Mouse (Mus musculus) testis, adult 2 months (tissue): ENCODE data around the gene Mnt. TPM values are rescaled to one million over a fixed set of nuclear protein-coding genes. Genes with fewer than 3 reads are reported as not detected.

Experiments used
- H3K27ac ChIP-seq: fragments of 200-500 bp; 2 replicates; pipeline ENCODE4 v1.5.1; 2012; ENCODE audit warnings: low read depth, low read length; ENCODE audit not compliant: control insufficient read depth, insufficient read depth
- H3K27me3 ChIP-seq: fragments of 200-500 bp; 2 replicates; pipeline ENCODE4 v1.6.1; 2012; ENCODE audit warnings: mild to moderate bottlenecking, low read length, moderate library complexity; ENCODE audit not compliant: control insufficient read depth, insufficient read depth
- H3K36me3 ChIP-seq: fragments of 200-500 bp; 2 replicates; pipeline ENCODE4 v1.6.1; 2012; ENCODE audit warnings: mild to moderate bottlenecking, low read length; ENCODE audit not compliant: control insufficient read depth, insufficient read depth
- H3K4me1 ChIP-seq: fragments of 200-500 bp; 2 replicates; pipeline ENCODE4 v1.6.1; 2012; ENCODE audit warnings: low read length; ENCODE audit not compliant: control insufficient read depth, insufficient read depth
- H3K4me3 ChIP-seq: fragments of 200-500 bp; 2 replicates; pipeline ENCODE4 v1.5.1; 2012; ENCODE audit warnings: low read depth, mild to moderate bottlenecking, low read length, moderate library complexity, mixed read lengths; ENCODE audit not compliant: control insufficient read depth
- CTCF ChIP-seq: fragments of 200-500 bp; IDR thresholded peaks from 2 replicates; pipeline ENCODE4 v1.5.1; 2012; ENCODE audit warnings: low read depth, mild to moderate bottlenecking, inconsistent platforms, low read length, moderate library complexity; ENCODE audit not compliant: control insufficient read depth, insufficient read depth, insufficient replicate concordance
- POLR2A ChIP-seq: fragments of 200-500 bp; IDR thresholded peaks from 2 replicates; pipeline ENCODE4 v1.6.1; 2012; ENCODE audit warnings: low read depth, mild to moderate bottlenecking, inconsistent platforms, low read length, moderate library complexity; ENCODE audit not compliant: control insufficient read depth
- polyA plus RNA-seq: library from polyadenylated mRNA; depleted of rRNA; stranded (reverse); fragments of >200 nt; gene quantifications from 2 replicates; pipeline ENCODE4 v1.2.3, GENCODE M21; 2012; rRNA removed

Gene Mnt
- polyA plus RNA-seq, 1 experiment: 42.6 TPM

DNA sequence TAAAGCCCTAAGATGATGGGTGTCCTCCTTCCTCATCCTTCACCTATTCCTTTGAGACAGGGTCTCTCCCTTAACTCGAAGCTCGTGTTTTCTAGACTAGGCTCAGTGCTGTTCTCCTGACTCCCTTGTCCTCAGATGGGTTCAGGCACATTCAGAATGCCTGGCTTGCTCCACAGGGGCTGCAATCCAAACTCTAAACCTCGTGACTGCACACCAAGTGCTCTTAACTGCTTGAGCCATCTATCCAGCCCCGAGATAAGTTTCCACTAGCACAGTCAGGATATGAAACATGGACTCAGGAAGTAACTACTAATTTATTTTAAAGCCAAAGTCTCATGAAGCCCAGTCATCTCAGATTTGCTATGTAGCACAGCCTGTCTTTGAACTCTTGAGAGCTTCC, 39.8 kb downstream of the Mnt start:
- peaks cover 2% of the 10 kb centered on the region; the same call in 1 of the 2 replicates for H3K4me1 ChIP-seq
- no peaks in the 10 kb centered on the region for H3K36me3 ChIP-seq
- TF ChIP-seq CTCF (no peak), POLR2A (no peak)
- H3K27me3 ChIP-seq: no peaks in the 10 kb centered on the region
- H3K4me3 ChIP-seq: no peak overlapping the region
- no peak overlapping the region for H3K27ac ChIP-seq

DNA sequence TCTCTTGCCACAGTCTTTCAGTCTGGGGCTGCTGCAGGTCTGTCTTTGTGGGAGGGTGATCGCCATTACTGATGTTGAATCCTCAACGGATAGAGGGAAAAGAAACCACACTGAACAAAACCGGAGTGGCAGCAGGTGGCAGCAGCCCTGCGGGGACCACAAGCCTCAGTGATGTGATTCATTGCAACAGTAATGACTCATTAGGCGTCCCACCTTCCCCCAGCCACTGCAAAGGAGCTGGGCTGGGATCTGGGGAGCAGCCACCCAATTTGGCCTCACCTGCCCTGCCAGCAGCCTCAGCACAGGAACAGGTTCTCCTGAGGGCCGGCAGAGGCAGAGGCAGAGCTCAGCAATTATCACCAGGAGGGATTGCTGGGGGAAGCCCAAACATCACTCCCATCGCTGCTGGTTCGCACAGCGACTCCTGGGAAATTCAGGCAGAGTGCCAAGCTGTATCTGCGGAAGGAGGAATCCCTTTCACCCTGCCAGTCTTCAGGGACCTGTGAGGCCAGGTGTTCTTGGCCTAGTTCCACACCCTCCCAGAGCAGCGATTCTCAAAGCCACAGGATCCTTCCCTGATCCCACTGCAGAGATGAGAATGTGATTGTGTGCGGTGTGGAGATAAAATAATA, 40.4 kb downstream of the Mnt start:
- no peak for TF ChIP-seq CTCF
- no peak for TF ChIP-seq POLR2A
- H3K36me3 ChIP-seq: no peaks in the 10 kb centered on the region
- no peak overlapping the region for H3K27ac ChIP-seq
- no peak overlapping the region for H3K4me3 ChIP-seq
- peaks cover 2% of the 10 kb centered on the region; the same call in 1 of the 2 replicates for H3K4me1 ChIP-seq
- no peaks in the 10 kb centered on the region for H3K27me3 ChIP-seq

DNA sequence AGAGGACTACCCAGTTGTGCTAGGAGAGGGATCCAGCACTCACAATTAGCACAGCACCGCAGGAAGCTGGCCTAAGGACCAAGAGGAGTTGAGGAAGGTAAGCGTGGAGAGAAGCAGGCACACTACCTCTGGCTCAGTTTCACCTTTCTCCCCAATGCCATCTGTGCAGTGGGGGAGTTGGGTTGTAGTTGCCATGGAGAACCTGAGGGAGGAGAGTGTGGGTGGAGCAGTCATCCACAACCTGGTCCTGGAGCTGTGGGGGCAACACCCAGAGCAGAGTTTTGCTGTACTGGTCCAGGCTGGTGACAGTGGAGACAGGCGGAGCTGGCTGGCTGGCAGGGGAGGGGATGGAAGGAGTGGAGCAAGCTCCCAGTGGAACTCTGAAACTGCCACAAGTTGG, 43.9 kb downstream of the Mnt start:
- Histone ChIP-seq H3K27ac (no peak overlapping the region), H3K27me3 (no peaks in the 10 kb centered on the region), H3K4me3 (no peak overlapping the region), H3K36me3 (no peaks in the 10 kb centered on the region), H3K4me1 (peaks cover 5% of the 10 kb centered on the region)
- no peak for TF ChIP-seq POLR2A
- no peak for TF ChIP-seq CTCF

DNA sequence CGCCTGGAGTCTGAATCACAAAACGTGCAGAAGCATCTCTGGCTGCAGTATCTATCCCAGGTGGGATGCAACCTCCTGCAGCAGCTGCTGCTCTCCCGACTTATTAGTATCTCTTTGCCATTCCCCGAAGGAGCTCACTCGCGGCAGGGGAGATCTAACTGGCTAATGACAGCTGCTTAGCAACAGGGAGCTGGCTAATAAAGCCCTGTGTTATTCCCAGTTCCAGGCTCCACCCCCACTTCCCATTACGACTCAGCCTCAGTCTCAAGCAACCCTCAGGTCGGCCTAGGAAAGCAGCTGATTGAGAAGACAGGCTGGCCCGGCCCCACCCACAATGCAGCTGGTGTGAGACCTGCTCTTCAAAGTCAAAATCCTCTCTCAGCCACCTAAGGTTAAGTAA, 46.1 kb downstream of the Mnt start:
- Histone ChIP-seq H3K4me1 (peaks cover 4% of the 10 kb centered on the region), H3K27ac (no peak overlapping the region), H3K4me3 (peak overlapping the region; percentile 37; the same call in 1 of the 2 replicates), H3K36me3 (no peaks in the 10 kb centered on the region), H3K27me3 (no peaks in the 10 kb centered on the region)
- no peak for TF ChIP-seq POLR2A
- no peak for TF ChIP-seq CTCF

DNA sequence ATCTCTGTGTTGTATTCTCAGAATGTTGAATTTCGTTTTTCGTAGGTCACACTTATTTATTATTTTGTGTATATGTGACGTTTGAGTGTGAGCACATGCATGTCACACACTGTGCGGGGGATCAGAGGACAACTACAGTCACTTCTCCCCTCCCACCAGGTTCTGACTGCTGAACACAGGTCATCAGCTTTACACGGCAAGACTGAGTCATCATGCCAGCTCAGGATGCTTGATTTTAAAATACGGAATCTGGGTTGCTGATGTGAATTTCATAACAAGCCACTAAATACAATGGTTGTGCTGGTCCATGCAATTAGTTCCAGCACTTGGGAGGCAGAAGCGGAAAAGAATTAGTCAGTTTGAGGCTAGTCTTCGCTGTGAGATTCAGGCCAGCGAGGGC, 50.3 kb downstream of the Mnt start:
- no peaks in the 10 kb centered on the region for H3K27me3 ChIP-seq
- H3K27ac ChIP-seq: no peak overlapping the region
- H3K4me1 ChIP-seq: peaks cover 4% of the 10 kb centered on the region
- no peak overlapping the region for H3K4me3 ChIP-seq
- H3K36me3 ChIP-seq: no peaks in the 10 kb centered on the region
- TF ChIP-seq POLR2A: no peak
- TF ChIP-seq CTCF: no peak

DNA sequence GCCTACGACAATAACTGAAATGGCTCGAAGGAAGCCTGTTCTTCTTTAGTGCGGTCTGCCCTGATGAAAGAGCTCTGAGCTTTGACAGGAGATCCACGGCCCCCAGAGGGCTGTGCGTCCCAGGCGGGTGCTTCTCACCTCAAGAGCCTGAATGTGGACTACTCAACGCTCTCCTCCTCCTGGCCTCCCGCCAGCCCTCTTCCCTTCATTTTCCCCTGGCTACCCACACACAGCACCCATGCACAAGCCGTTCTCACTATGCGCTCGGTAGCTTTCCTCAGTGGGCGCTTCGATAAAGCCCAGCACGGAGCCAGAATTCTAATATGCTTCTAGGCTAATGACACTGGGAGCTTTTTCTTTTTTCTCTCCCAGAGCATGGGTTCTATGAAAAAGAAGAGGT, 51.3 kb downstream of the Mnt start:
- H3K27ac ChIP-seq: no peak overlapping the region
- H3K4me3 ChIP-seq: no peak overlapping the region
- no peak for TF ChIP-seq POLR2A
- no peak for TF ChIP-seq CTCF
- peaks cover under 1% of the 10 kb centered on the region for H3K4me1 ChIP-seq
- no peaks in the 10 kb centered on the region for H3K36me3 ChIP-seq
- H3K27me3 ChIP-seq: no peaks in the 10 kb centered on the region

DNA sequence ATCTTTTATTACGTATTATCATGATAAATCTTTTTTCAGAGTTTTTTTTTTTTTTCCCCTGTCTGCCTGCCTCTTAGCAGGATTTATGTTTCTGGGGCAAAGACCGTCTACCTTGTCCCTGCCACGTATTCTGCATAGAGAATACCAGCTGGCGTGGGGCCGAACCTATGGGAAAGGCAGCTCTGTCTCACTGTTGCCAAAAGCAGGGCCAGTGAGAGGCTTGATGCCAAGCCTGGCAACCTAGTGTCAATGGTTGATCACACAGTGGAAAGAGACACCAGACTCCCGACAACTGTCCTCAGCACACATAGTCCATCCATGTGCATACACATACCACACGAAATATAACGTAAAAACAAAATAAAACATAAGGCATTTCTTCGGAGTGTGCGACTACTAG, 52.4 kb downstream of the Mnt start:
- H3K27me3 ChIP-seq: no peaks in the 10 kb centered on the region
- no peaks in the 10 kb centered on the region for H3K4me1 ChIP-seq
- TF ChIP-seq CTCF (no peak), POLR2A (no peak)
- no peaks in the 10 kb centered on the region for H3K36me3 ChIP-seq
- no peak overlapping the region for H3K4me3 ChIP-seq
- H3K27ac ChIP-seq: no peak overlapping the region

DNA sequence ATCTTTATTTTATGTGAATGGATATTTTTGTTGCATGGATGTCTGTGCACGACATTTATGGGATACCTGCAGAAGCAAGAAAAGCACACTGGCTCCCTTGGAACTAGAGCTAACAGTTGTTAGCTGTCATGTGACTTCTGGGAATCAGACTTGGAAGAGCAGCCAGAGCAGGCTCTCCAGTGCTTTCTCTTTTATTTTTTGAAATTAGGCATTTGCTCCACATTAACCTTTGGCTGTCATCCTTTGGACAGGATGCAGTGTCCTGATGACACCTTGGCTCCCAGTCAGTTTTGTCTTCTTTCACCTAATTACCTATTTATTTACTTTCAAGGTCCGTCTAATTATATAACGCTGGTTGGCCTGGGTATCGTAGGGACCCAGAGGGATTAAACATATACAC, 63.9 kb downstream of the Mnt start:
- Histone ChIP-seq H3K27ac (no peak overlapping the region), H3K4me3 (no peak overlapping the region), H3K27me3 (no peaks in the 10 kb centered on the region), H3K4me1 (peaks cover 6% of the 10 kb centered on the region), H3K36me3 (no peaks in the 10 kb centered on the region)
- no peak for TF ChIP-seq CTCF
- no peak for TF ChIP-seq POLR2A

Other genes with a start within 250 kb of the Mnt start
- 3.4 and 5.0 TPM in 2 replicates for gene Rap1gap2, start 220.0 kb upstream of the Mnt start, polyA plus RNA-seq
- gene Ccdc92b, start 211.3 kb upstream of the Mnt start, polyA plus RNA-seq: 0.79 and 0.82 TPM in 2 replicates
- 37.1 and 40.6 TPM in 2 replicates for gene Cluh, start 181.4 kb upstream of the Mnt start, polyA plus RNA-seq
- 39.3 and 53.4 TPM in 2 replicates for gene Pafah1b1, start 106.2 kb upstream of the Mnt start, polyA plus RNA-seq
- 5.3 and 6.4 TPM in 2 replicates for gene Mettl16, start 60.1 kb upstream of the Mnt start, polyA plus RNA-seq
- 27.9 and 30.7 TPM in 2 replicates for gene Sgsm2, start 66.1 kb downstream of the Mnt start, polyA plus RNA-seq
- 14.7 and 15.1 TPM in 2 replicates for gene Tsr1, start 67.2 kb downstream of the Mnt start, polyA plus RNA-seq
- 76.8 and 83.4 TPM in 2 replicates for gene Smg6, start 94.9 kb downstream of the Mnt start, polyA plus RNA-seq
- gene Srr, start 95.0 kb downstream of the Mnt start, polyA plus RNA-seq: 45.3 and 53.3 TPM in 2 replicates